Mouse (Mus musculus): Measurements from ENCODE around the gene Gimd1.

DNA sequence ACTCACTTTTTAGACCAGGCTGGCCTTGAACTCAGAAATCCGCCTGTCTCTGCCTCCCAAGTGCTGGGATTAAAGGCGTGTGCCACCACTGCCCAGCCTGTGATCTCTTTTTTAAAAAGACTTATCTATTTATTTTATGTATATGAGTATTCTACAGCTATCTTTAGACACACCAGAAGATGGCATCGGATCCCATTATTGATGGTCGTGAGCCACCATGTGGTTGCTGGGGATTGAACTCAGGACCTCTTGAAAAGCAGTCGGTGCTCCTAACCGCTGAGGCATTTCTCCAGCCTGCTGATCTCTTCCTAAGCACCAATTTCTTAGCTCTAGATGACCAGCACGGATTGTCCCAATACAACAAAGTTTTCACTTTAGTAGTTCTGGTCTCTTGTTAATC is 24.3 kb downstream of the Gimd1 start:
- no peak for TF ChIP-seq EP300 (IDR thresholded peaks at IDR 0.05; ENCODE audit: insufficient read depth, low read depth, low read length)
- TF ChIP-seq POLR2A (IDR thresholded peaks at IDR 0.05; ENCODE audit: insufficient read depth, low read depth, low read length), result no peak
- no peak for TF ChIP-seq CTCF (IDR thresholded peaks at IDR 0.05)
